Mouse (Mus musculus): ENCODE data around the gene Myl10. TPM values are rescaled to one million over a fixed set of nuclear protein-coding genes. Genes with fewer than 3 reads are reported as not detected.
"Not testable (repeated sequence)": the region's sequence is repeated elsewhere in the genome, so short reads cannot be mapped to it uniquely, and the experiment has no call there.

Gene Myl10
- total and polyA plus RNA-seq, 2 experiments from 2014 or later = not detected

GRCm38 (mm10) chr5:136717573-136717854 is 24.6 kb downstream of the Myl10 start:
- WGBS = 73% methylated on average over 2 of the region's 2 CpGs
- TF ChIP-seq CTCF (IDR thresholded peaks at IDR 0.05; ENCODE audit: low read depth) (no peak), EP300 (IDR thresholded peaks at IDR 0.05; ENCODE audit: low read depth) (no peak)
- Histone ChIP-seq H3K9me3 (replicated peaks; ENCODE audit: control insufficient read depth, low read length) (no peaks in the 10 kb centered on the region), H3K36me3 (replicated peaks; ENCODE audit: control insufficient read depth, insufficient read depth, low read length) (no peaks in the 10 kb centered on the region), H3K9ac (replicated peaks; ENCODE audit: low read depth, low read length) (no peak overlapping the region), H3K4me3 (ENCODE audit: low read depth, low read length) (no peak overlapping the region), H3K4me1 (ENCODE audit: control insufficient read depth, insufficient read depth) (no peaks in the 10 kb centered on the region), H3K27ac (ENCODE audit: low read depth) (no peak overlapping the region), H3K4me2 (ENCODE audit: low read depth, low read length) (no peak overlapping the region), H3K27me3 (ENCODE audit: control insufficient read depth, insufficient read depth, low read length) (peaks cover 21% of the 10 kb centered on the region)
- ATAC-seq (ENCODE audit: insufficient read depth, low read depth) = no peak
- no peak for DNase-seq (ENCODE audit: low spot score)

- no peak overlapping the region for H3K4me3 ChIP-seq (ENCODE audit: low read depth, low read length)
- no peak overlapping the region for H3K27ac ChIP-seq (ENCODE audit: low read depth)
- no peak overlapping the region for H3K4me2 ChIP-seq (ENCODE audit: low read depth, low read length)
- no peaks in the 10 kb centered on the region for H3K36me3 ChIP-seq (replicated peaks; ENCODE audit: control insufficient read depth, insufficient read depth, low read length)
- H3K4me1 ChIP-seq (ENCODE audit: control insufficient read depth, insufficient read depth) = no peaks in the 10 kb centered on the region
- WGBS = 58% methylated on average over 8 of the region's 8 CpGs
- H3K9ac ChIP-seq (replicated peaks; ENCODE audit: low read depth, low read length) = no peak overlapping the region
- DNase-seq (ENCODE audit: low spot score) (no peak), ATAC-seq (ENCODE audit: insufficient read depth, low read depth) (no peak)
- peaks cover 19% of the 10 kb centered on the region for H3K27me3 ChIP-seq (ENCODE audit: control insufficient read depth, insufficient read depth, low read length)
- no peak for TF ChIP-seq CTCF (IDR thresholded peaks at IDR 0.05; ENCODE audit: low read depth)
- TF ChIP-seq EP300 (IDR thresholded peaks at IDR 0.05; ENCODE audit: low read depth) = no peak
- no peaks in the 10 kb centered on the region for H3K9me3 ChIP-seq (replicated peaks; ENCODE audit: control insufficient read depth, low read length)
These were observed 25.7 kb downstream of the Myl10 start for GRCm38 (mm10) chr5:136718656-136719055.

DNA sequence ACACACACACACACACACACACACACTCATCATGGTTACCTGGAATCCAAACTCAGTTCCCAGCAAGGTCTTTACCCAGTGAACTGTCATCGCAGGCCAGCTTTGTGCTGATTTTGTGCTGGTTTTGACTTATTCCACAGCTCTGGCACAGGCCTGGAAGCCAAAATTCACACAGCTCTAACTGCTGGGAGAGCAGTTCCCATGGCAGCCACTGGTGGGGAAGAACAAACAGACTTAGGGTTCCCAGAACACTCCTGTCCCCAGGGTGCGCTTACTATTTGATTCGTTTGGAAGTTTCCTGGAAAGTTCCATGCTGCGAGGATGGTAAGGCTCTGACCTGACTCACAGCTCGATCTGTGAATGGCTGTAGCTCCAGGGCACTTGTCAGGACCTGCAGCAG is 28.6 kb downstream of the Myl10 start:
- TF ChIP-seq EP300 (IDR thresholded peaks at IDR 0.05; ENCODE audit: low read depth) (no peak), CTCF (IDR thresholded peaks at IDR 0.05; ENCODE audit: low read depth) (no peak)
- DNase-seq (ENCODE audit: low spot score) (no peak), ATAC-seq (ENCODE audit: insufficient read depth, low read depth) (no peak)
- no peaks in the 10 kb centered on the region for H3K27me3 ChIP-seq (ENCODE audit: control insufficient read depth, insufficient read depth, low read length)
- H3K36me3 ChIP-seq (replicated peaks; ENCODE audit: control insufficient read depth, insufficient read depth, low read length) = no peaks in the 10 kb centered on the region
- no peak overlapping the region for H3K27ac ChIP-seq (ENCODE audit: low read depth)
- H3K9me3 ChIP-seq (replicated peaks; ENCODE audit: control insufficient read depth, low read length) = no peaks in the 10 kb centered on the region
- H3K4me1 ChIP-seq (ENCODE audit: control insufficient read depth, insufficient read depth) = no peaks in the 10 kb centered on the region
- 62% methylated on average over 5 of the region's 5 CpGs for WGBS
- no peak overlapping the region for H3K9ac ChIP-seq (replicated peaks; ENCODE audit: low read depth, low read length)
- H3K4me3 ChIP-seq (ENCODE audit: low read depth, low read length) = no peak overlapping the region
- H3K4me2 ChIP-seq (ENCODE audit: low read depth, low read length) = no peak overlapping the region

DNA sequence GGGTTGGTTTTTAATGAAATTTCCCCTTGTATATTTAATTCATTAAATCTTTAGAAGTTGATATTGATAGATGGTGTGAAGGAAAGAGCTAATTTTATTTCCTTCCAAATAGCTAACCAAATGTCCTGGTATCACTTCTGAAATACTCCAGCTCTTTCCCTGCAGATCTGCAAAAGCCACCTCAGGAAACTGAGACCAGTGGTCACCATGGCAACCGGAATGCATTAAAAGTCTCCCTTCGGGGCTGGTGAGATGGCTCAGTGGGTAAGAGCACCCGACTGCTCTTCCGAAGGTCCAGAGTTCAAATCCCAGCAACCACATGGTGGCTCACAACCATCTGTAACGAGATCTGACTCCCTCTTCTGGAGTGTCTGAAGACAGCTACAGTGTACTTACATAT is 33.3 kb downstream of the Myl10 start:
- H3K4me2 ChIP-seq (ENCODE audit: low read depth, low read length); DNase-seq (ENCODE audit: low spot score); H3K4me1 ChIP-seq (ENCODE audit: control insufficient read depth, insufficient read depth); H3K27me3 ChIP-seq (ENCODE audit: control insufficient read depth, insufficient read depth, low read length); H3K36me3 ChIP-seq (replicated peaks; ENCODE audit: control insufficient read depth, insufficient read depth, low read length); H3K9ac ChIP-seq (replicated peaks; ENCODE audit: low read depth, low read length); H3K4me3 ChIP-seq (ENCODE audit: low read depth, low read length); H3K27ac ChIP-seq (ENCODE audit: low read depth); H3K9me3 ChIP-seq (replicated peaks; ENCODE audit: control insufficient read depth, low read length); ATAC-seq (ENCODE audit: insufficient read depth, low read depth): not testable (repeated sequence)
- WGBS = 84% methylated on average over 4 of the region's 5 CpGs

DNA sequence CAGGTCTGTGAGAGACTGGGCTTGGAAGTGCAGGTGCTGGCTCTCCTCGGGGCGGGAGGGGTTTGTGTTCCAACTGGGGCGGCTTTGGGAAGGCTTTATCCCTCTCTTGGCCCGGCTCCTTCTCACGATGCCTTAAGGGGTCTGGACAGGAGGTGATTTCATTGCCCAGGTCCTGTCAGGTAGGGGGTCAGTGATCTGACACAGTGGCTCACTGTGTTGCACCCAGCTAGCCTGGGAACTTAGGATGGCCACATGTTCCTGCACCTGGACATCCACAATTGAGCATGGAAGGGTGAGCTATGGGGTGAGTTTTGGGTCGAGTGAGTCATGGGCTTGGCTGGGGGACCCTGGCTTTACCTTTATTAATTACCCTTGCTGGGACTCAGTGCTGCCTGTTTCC is 46.0 kb downstream of the Myl10 start:
- H3K27me3 ChIP-seq (ENCODE audit: control insufficient read depth, insufficient read depth, low read length) = no peaks in the 10 kb centered on the region
- TF ChIP-seq EP300 (IDR thresholded peaks at IDR 0.05; ENCODE audit: low read depth) (no peak), CTCF (IDR thresholded peaks at IDR 0.05; ENCODE audit: low read depth) (no peak)
- ATAC-seq (ENCODE audit: insufficient read depth, low read depth) (no peak), DNase-seq (ENCODE audit: low spot score) (no peak)
- H3K4me3 ChIP-seq (ENCODE audit: low read depth, low read length) = no peak overlapping the region
- H3K9me3 ChIP-seq (replicated peaks; ENCODE audit: control insufficient read depth, low read length) = no peaks in the 10 kb centered on the region
- H3K4me1 ChIP-seq (ENCODE audit: control insufficient read depth, insufficient read depth) = no peaks in the 10 kb centered on the region
- H3K36me3 ChIP-seq (replicated peaks; ENCODE audit: control insufficient read depth, insufficient read depth, low read length) = no peaks in the 10 kb centered on the region
- 60% methylated on average over 6 of the region's 6 CpGs for WGBS
- H3K27ac ChIP-seq (ENCODE audit: low read depth) = no peak overlapping the region
- H3K4me2 ChIP-seq (ENCODE audit: low read depth, low read length) = no peak overlapping the region
- H3K9ac ChIP-seq (replicated peaks; ENCODE audit: low read depth, low read length) = no peak overlapping the region

DNA sequence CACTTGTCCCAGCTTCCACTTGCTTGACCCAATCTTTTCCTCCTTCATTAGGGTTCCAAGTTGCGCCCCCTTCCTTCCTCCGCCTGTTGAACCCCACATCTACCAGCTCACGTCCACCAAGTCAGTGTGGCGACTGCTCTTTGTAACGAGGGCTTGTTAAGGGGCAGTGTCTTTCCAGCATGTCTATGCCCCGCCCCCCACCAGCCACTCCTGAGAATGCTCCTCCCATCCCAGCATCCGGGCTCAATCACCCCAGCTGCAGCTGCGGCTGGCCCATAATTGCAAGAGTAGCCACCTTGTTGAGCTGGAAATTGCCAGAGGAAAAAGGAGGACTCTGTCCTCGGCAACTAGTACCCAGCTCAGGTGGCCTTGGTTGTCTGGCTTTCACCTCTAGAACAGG is 53.6 kb downstream of the Myl10 start:
- Histone ChIP-seq H3K9me3 (replicated peaks; ENCODE audit: control insufficient read depth, low read length) (peaks cover 33% of the 10 kb centered on the region), H3K36me3 (replicated peaks; ENCODE audit: control insufficient read depth, insufficient read depth, low read length) (no peaks in the 10 kb centered on the region), H3K4me2 (ENCODE audit: low read depth, low read length) (no peak overlapping the region), H3K9ac (replicated peaks; ENCODE audit: low read depth, low read length) (no peak overlapping the region), H3K4me1 (ENCODE audit: control insufficient read depth, insufficient read depth) (no peaks in the 10 kb centered on the region), H3K27me3 (ENCODE audit: control insufficient read depth, insufficient read depth, low read length) (no peaks in the 10 kb centered on the region), H3K27ac (ENCODE audit: low read depth) (no peak overlapping the region), H3K4me3 (ENCODE audit: low read depth, low read length) (no peak overlapping the region)
- 68% methylated on average over 9 of the region's 9 CpGs for WGBS
- TF ChIP-seq EP300 (IDR thresholded peaks at IDR 0.05; ENCODE audit: low read depth) = no peak
- TF ChIP-seq CTCF (IDR thresholded peaks at IDR 0.05; ENCODE audit: low read depth) = no peak
- ATAC-seq (ENCODE audit: insufficient read depth, low read depth) = no peak
- DNase-seq (ENCODE audit: low spot score) = no peak

Other genes starting within 250 kb of the Myl10 start
- 89.5 and 118 TPM in 2 replicates for gene Cux1, start 125.7 kb upstream of the Myl10 start, total RNA-seq (2014; rRNA removed; ENCODE audit: low replicate concordance)
- gene Cux1, start 125.7 kb upstream of the Myl10 start, polyA plus RNA-seq (2015; fragmentation: Nextera tagmentation; extraction: Ambion mirVana) = 48.0 and 50.7 TPM in 2 replicates
- 8.1 and 9.9 TPM in 2 replicates for gene Col26a1, start 190.1 kb downstream of the Myl10 start, total RNA-seq (2014; rRNA removed; ENCODE audit: low replicate concordance)
- gene Col26a1, start 190.1 kb downstream of the Myl10 start, polyA plus RNA-seq (2015; fragmentation: Nextera tagmentation; extraction: Ambion mirVana) = 4.1 and 5.4 TPM in 2 replicates
- gene Ift22, start 215.0 kb downstream of the Myl10 start, total RNA-seq (2014; rRNA removed; ENCODE audit: low replicate concordance) = 7.0 and 18.3 TPM in 2 replicates
- gene Ift22, start 215.0 kb downstream of the Myl10 start, polyA plus RNA-seq (2015; fragmentation: Nextera tagmentation; extraction: Ambion mirVana) = 23.3 and 27.2 TPM in 2 replicates